Mouse (Mus musculus): ENCODE measurements at regions not wholly inside any gene's neighbourhood (a gene's known extent, or its start where the extent isn't known, plus 50 kb on each side); places are given as distances from the start of the nearest gene placed in this dataset.

DNA sequence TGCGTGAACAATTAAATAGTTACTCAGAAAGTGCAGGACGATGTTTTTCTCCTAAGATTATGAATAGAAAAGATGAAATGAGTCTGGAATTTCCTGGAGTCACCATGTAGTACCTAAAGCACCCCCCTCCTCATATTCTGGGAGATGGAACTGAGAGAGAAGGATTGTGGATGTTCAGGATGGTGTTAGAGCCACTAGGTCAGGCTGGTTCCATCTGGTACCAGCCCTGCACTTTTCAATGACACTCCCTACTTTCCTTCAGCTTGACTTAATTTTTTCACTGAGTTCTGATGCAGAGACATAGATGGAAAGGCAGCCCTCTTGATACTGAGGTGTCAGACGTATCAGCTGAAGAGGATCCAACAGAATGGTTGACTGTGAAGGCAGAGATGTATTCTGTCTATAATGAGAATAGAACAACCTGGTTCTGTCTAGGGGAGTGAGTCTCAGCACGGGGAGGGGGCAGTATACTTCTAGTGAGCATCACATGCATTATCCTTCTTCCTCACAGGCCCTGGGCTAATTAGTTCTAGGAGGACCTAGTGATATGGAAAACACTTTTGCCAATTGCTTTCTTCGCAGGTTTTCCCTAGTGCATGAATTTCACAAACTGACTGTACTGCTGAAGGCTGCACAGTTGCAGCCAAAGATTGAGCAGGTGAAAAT lies 60.8 kb upstream of the E2f3 start:
- Histone ChIP-seq H3K9ac (ENCODE audit: low read depth, low read length) (no peak overlapping the region), H3K36me3 (ENCODE audit: control insufficient read depth, insufficient read depth, low read length) (no peaks in the 10 kb centered on the region), H3K4me1 (ENCODE audit: control insufficient read depth, insufficient read depth, low read depth, low read length) (no peaks in the 10 kb centered on the region), H3K4me3 (ENCODE audit: low read length) (no peak overlapping the region), H3K27me3 (replicated peaks; ENCODE audit: control insufficient read depth, insufficient read depth, low read length) (no peaks in the 10 kb centered on the region), H3K4me2 (ENCODE audit: low read length) (no peak overlapping the region), H3K27ac (ENCODE audit: low read depth, low read length) (no peak overlapping the region), H3K9me3 (ENCODE audit: control insufficient read depth, low read length) (no peaks in the 10 kb centered on the region)
- WGBS, result 78% methylated on average over 5 of the region's 5 CpGs
- ATAC-seq, result peak; percentile 73

DNA sequence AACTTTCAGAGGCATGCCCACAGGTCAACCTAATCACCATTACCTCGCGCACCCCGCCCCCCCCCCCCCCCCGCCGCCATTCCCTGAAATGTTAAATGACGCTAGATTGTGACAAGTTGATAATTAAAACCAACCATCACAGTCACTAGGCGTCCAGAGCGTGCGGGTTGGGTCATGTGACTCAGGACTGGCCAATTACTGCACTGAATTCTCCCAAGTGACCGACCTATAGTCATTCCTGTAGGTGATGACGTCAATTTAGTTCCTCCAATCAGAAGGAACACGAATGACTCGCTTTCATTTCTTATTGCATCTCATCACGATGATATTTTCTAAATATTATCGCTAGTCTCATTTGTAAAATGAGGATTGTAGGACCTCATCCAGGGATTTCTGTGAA lies 60.2 kb upstream of the E2f3 start:
- 77% methylated on average over 13 of the region's 15 CpGs for WGBS
- H3K4me2 ChIP-seq (ENCODE audit: low read length), result no peak overlapping the region

DNA sequence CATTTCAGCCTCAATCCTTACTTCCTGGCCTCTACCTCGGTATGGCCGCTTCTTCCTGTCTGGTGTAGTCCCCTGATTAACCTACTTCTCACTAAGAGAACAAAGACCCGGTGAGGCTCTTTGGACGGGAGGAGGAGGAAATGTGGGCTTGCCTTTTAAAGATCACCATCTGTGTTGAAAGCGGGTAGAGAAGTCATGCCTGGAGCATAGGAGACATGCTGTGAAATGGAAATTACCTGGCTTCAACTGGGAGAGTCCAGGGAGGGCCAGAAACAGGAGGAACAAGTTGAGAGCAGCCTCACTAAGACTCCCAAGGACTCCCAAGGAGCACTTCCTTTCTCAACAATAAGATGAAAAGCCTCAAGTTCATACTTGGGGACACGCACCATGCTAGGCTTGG lies 59.4 kb upstream of the E2f3 start:
- no peak overlapping the region for H3K4me2 ChIP-seq (ENCODE audit: low read length)
- WGBS, result 78% methylated on average over 6 of the region's 6 CpGs
- no peak overlapping the region for H3K4me3 ChIP-seq (ENCODE audit: low read length)
- no peaks in the 10 kb centered on the region for H3K27me3 ChIP-seq (replicated peaks; ENCODE audit: control insufficient read depth, insufficient read depth, low read length)
- ATAC-seq, result no peak
- H3K4me1 ChIP-seq (ENCODE audit: control insufficient read depth, insufficient read depth, low read depth, low read length), result no peaks in the 10 kb centered on the region
- H3K27ac ChIP-seq (ENCODE audit: low read depth, low read length), result no peak overlapping the region
- H3K9me3 ChIP-seq (ENCODE audit: control insufficient read depth, low read length), result no peaks in the 10 kb centered on the region
- no peak overlapping the region for H3K9ac ChIP-seq (ENCODE audit: low read depth, low read length)
- no peaks in the 10 kb centered on the region for H3K36me3 ChIP-seq (ENCODE audit: control insufficient read depth, insufficient read depth, low read length)

More for the DNA sequence above, 60.2 kb upstream of the E2f3 start:
- Histone ChIP-seq H3K4me3 (ENCODE audit: low read length) (no peak overlapping the region), H3K9me3 (ENCODE audit: control insufficient read depth, low read length) (no peaks in the 10 kb centered on the region), H3K4me1 (ENCODE audit: control insufficient read depth, insufficient read depth, low read depth, low read length) (no peaks in the 10 kb centered on the region), H3K27me3 (replicated peaks; ENCODE audit: control insufficient read depth, insufficient read depth, low read length) (no peaks in the 10 kb centered on the region), H3K9ac (ENCODE audit: low read depth, low read length) (no peak overlapping the region), H3K27ac (ENCODE audit: low read depth, low read length) (no peak overlapping the region), H3K36me3 (ENCODE audit: control insufficient read depth, insufficient read depth, low read length) (no peaks in the 10 kb centered on the region)
- ATAC-seq, result peak; percentile 82

DNA sequence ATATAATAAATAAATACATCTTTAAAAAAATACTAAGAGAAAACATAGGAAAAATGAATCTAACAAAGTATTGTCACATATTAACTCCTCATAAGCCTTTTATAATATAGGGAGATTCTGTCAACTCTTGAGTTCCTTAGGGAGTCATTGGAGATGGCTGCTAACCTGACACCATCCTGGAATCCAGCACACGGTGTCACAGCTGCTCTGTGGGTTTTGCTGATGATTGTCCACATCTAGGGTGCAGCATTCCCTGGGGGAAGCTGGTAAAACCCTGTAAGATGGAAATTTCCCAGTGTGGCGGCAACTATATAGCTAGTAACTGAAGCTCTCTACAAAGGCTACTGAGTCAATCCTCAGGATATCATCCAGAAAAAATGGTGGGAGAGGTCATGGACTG lies 58.9 kb upstream of the E2f3 start:
- Histone ChIP-seq H3K27ac (ENCODE audit: low read depth, low read length) (no peak overlapping the region), H3K9ac (ENCODE audit: low read depth, low read length) (no peak overlapping the region), H3K4me1 (ENCODE audit: control insufficient read depth, insufficient read depth, low read depth, low read length) (no peaks in the 10 kb centered on the region), H3K4me2 (ENCODE audit: low read length) (no peak overlapping the region), H3K4me3 (ENCODE audit: low read length) (no peak overlapping the region), H3K27me3 (replicated peaks; ENCODE audit: control insufficient read depth, insufficient read depth, low read length) (no peaks in the 10 kb centered on the region), H3K9me3 (ENCODE audit: control insufficient read depth, low read length) (no peaks in the 10 kb centered on the region), H3K36me3 (ENCODE audit: control insufficient read depth, insufficient read depth, low read length) (no peaks in the 10 kb centered on the region)
- 88% methylated on average over 2 of the region's 2 CpGs for WGBS
- no peak for ATAC-seq

DNA sequence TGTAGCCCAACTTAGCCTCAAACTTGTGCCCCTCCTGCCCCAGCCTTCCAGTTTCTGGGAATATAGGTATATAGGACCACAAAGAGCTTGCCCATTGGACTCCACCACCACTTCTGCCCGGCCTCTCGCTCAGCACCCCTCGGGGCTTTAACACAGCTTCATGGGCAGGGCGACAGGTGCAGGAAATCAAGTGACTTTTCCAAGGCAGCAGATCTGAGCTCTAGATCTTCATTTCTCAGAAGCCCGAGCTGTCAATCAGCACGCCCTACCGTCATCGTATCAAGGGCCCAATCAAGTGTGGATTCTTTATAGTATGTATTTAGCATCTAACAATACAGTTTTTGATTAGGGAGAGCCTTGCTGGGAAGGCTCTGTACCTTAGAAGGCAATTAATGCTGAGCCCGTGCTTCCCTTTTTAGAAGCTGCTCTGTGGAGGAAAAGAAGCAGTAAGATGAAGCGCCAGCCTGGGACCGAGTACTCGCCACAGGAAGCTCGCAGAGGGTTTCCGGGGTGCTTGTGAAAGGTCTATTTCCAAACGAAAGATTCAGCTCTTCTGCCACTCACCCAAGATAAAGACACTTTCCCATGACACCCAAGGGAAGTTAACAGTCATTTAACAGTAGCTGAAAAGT lies 56.9 kb upstream of the E2f3 start:
- no peak overlapping the region for H3K4me3 ChIP-seq (ENCODE audit: low read length)
- no peaks in the 10 kb centered on the region for H3K27me3 ChIP-seq (replicated peaks; ENCODE audit: control insufficient read depth, insufficient read depth, low read length)
- H3K4me1 ChIP-seq (ENCODE audit: control insufficient read depth, insufficient read depth, low read depth, low read length), result no peaks in the 10 kb centered on the region
- no peak overlapping the region for H3K27ac ChIP-seq (ENCODE audit: low read depth, low read length)
- H3K4me2 ChIP-seq (ENCODE audit: low read length), result no peak overlapping the region
- 79% methylated on average over 15 of the region's 15 CpGs for WGBS
- no peaks in the 10 kb centered on the region for H3K36me3 ChIP-seq (ENCODE audit: control insufficient read depth, insufficient read depth, low read length)
- no peak overlapping the region for H3K9ac ChIP-seq (ENCODE audit: low read depth, low read length)
- H3K9me3 ChIP-seq (ENCODE audit: control insufficient read depth, low read length), result no peaks in the 10 kb centered on the region
- no peak for ATAC-seq

DNA sequence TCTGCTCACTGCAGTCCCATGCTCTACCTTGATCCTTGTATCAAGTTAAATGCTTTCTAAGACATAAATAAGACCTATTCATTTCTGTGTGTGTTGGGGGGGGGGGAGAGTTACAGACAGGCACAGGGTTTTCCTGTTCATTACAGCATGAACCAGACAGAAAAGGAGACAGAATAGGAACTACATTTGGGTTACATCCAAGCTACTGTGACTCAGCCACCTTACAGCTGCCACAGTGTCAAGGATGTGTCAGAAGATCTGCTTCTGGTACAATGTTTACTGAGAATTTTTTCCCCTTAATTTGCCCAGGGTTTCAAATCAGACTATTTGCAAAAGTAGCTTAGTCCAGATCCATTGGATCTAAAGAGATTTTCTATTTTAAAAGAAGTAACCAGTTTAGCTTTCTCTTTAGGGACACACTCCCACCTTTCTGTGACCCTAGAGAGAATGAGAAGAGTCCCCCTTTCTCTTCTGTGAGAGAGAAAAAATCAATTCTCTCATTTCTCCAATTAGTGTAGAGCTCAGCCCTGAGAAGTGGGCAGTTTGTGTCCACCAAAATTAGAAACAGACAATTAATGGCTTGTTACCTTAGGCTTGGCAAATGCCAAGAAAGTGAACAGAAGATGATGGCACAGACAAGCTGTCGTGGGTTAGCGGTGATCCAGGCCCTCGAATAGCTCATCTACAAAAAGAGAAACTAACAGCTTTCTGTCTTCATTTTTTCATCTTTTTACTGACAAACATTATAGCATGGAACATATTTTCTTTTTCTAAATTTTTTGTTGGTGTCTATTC lies 55.8 kb upstream of the E2f3 start:
- H3K9me3 ChIP-seq (ENCODE audit: control insufficient read depth, low read length), result no peaks in the 10 kb centered on the region
- no peaks in the 10 kb centered on the region for H3K27me3 ChIP-seq (replicated peaks; ENCODE audit: control insufficient read depth, insufficient read depth, low read length)
- no peak for ATAC-seq
- no peak overlapping the region for H3K4me3 ChIP-seq (ENCODE audit: low read length)
- H3K4me2 ChIP-seq (ENCODE audit: low read length), result no peak overlapping the region
- H3K9ac ChIP-seq (ENCODE audit: low read depth, low read length), result no peak overlapping the region
- 74% methylated on average over 3 of the region's 3 CpGs for whole genome bisulfite sequencing
- H3K36me3 ChIP-seq (ENCODE audit: control insufficient read depth, insufficient read depth, low read length), result no peaks in the 10 kb centered on the region
- H3K4me1 ChIP-seq (ENCODE audit: control insufficient read depth, insufficient read depth, low read depth, low read length), result no peaks in the 10 kb centered on the region
- no peak overlapping the region for H3K27ac ChIP-seq (ENCODE audit: low read depth, low read length)

DNA sequence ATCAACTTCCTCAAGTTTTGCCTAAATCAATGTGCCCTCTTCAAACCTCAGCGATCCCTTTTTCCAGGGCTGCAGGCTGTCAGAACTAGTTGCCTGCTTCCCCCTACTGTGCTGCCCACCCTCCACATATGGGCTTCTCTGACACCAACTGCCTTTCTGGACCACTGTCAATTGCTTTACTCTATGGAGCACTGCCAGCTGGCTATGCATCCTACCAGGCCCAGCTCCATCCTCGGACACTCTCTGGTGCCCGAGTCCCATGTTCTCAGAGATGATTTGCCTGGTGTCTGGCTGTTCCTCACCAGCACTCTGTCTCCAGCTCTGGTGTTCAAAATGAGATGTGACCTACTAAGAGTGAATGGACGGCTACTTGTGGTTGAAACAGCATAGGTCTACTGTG lies 54.4 kb upstream of the E2f3 start:
- Histone ChIP-seq H3K4me2 (ENCODE audit: low read length) (no peak overlapping the region), H3K4me1 (ENCODE audit: control insufficient read depth, insufficient read depth, low read depth, low read length) (no peaks in the 10 kb centered on the region), H3K36me3 (ENCODE audit: control insufficient read depth, insufficient read depth, low read length) (no peaks in the 10 kb centered on the region), H3K4me3 (ENCODE audit: low read length) (no peak overlapping the region), H3K27ac (ENCODE audit: low read depth, low read length) (no peak overlapping the region), H3K9ac (ENCODE audit: low read depth, low read length) (no peak overlapping the region), H3K9me3 (ENCODE audit: control insufficient read depth, low read length) (no peaks in the 10 kb centered on the region), H3K27me3 (replicated peaks; ENCODE audit: control insufficient read depth, insufficient read depth, low read length) (no peaks in the 10 kb centered on the region)
- 81% methylated on average over 4 of the region's 4 CpGs for WGBS
- ATAC-seq, result peak; percentile 84

DNA sequence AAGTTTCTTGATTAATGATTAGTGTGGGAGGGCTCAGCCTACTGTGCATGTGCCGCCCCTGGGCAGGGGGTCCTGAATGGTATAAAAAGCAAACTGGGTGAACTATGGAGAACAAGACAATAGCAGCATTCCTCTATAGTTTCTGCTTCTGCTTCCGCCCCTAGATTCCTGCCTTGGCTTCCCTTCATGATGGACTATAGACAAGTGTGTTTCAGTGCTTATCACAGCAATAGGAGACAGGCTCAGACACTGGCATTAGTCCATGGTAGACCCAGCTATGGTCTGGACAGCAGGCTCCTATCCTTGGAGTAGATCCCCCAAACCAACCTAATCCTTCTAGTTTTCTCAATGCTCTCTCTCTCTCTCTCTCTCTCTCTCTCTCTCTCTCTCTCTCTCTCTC lies 53.9 kb upstream of the E2f3 start:
- H3K27ac ChIP-seq (ENCODE audit: low read depth, low read length), result no peak overlapping the region

DNA sequence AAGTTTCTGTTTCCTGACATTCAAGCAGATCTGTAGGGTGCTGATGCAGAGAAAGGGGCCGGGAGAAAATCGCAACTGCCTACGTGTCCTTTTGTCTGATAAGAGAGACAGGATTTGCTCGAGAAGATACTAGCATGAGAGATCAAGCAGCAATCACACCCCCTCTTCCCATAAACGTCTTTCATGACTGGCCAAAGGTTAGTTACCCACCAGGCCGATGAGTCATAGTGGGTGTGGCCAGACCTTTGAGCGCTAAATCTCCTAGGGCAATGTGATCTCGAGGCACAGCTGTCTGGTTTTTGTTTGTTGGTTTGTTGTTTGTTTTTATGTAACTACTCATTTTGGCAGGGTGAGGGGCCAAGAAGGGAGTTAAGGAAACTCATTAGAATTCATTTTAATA lies 50.7 kb upstream of the E2f3 start:
- no peak for ATAC-seq
- H3K9ac ChIP-seq (ENCODE audit: low read depth, low read length), result no peak overlapping the region
- 75% methylated on average over 8 of the region's 8 CpGs for WGBS
- H3K27me3 ChIP-seq (replicated peaks; ENCODE audit: control insufficient read depth, insufficient read depth, low read length), result no peaks in the 10 kb centered on the region
- H3K4me2 ChIP-seq (ENCODE audit: low read length), result no peak overlapping the region
- H3K36me3 ChIP-seq (ENCODE audit: control insufficient read depth, insufficient read depth, low read length), result no peaks in the 10 kb centered on the region
- no peaks in the 10 kb centered on the region for H3K9me3 ChIP-seq (ENCODE audit: control insufficient read depth, low read length)
- no peak overlapping the region for H3K27ac ChIP-seq (ENCODE audit: low read depth, low read length)
- no peak overlapping the region for H3K4me3 ChIP-seq (ENCODE audit: low read length)
- H3K4me1 ChIP-seq (ENCODE audit: control insufficient read depth, insufficient read depth, low read depth, low read length), result no peaks in the 10 kb centered on the region

More for the DNA sequence above, 53.9 kb upstream of the E2f3 start:
- Histone ChIP-seq H3K4me3 (ENCODE audit: low read length) (no peak overlapping the region), H3K27me3 (replicated peaks; ENCODE audit: control insufficient read depth, insufficient read depth, low read length) (no peaks in the 10 kb centered on the region), H3K4me1 (ENCODE audit: control insufficient read depth, insufficient read depth, low read depth, low read length) (no peaks in the 10 kb centered on the region), H3K9me3 (ENCODE audit: control insufficient read depth, low read length) (no peaks in the 10 kb centered on the region), H3K4me2 (ENCODE audit: low read length) (no peak overlapping the region), H3K9ac (ENCODE audit: low read depth, low read length) (no peak overlapping the region), H3K36me3 (ENCODE audit: control insufficient read depth, insufficient read depth, low read length) (no peaks in the 10 kb centered on the region)
- WGBS, result 65% methylated on average over 2 of the region's 2 CpGs
- ATAC-seq, result no peak

Measured in hindbrain, embryonic 16.5 days (tissue).